Mouse (Mus musculus): ENCODE results near the gene Sik1. TPM values are rescaled to one million over a fixed set of nuclear protein-coding genes. Genes with fewer than 3 reads are reported as not detected.

The Sik1 gene
- total and polyA plus RNA-seq, 3 experiments = 17.1 to 56.9 (median 36.7) TPM

GRCm38 (mm10) chr17:31867061-31867460 is 11.5 kb upstream of the Sik1 start:
- DNase-seq (ENCODE audit: extremely low read depth) = no peak
- dilution Hi-C loops (cut with MboI; ENCODE audit: extremely low pct_ligation_motif_present, extremely low pct_unique_long_range_greater_than_20kb, low sequenced_read_pairs) = no loop called here
- H3K4me3 ChIP-seq (replicated peaks in 1 of 3; ENCODE audit: low read depth in 2 of 3, low read length in 2 of 3, poor library complexity in 1 of 3) = no peak overlapping the region
- H3K27ac ChIP-seq (ENCODE audit: insufficient read depth, low read depth) = no peak overlapping the region
- in situ Hi-C loops (cut with MboI; ENCODE audit: low pct_ligation_motif_present, low pct_unique_long_range_greater_than_20kb, low sequenced_read_pairs) = no loop called here
- H3K79me2 ChIP-seq (replicated peaks; ENCODE audit: control insufficient read depth, extremely low read depth, insufficient read depth, poor library complexity, severe bottlenecking) = no peaks in the 10 kb centered on the region
- H3K36me3 ChIP-seq (replicated peaks in 1 of 2; ENCODE audit: control insufficient read depth in 1 of 2, insufficient read depth in 1 of 2, low read length in 1 of 2) = no peaks in the 10 kb centered on the region
- H3K9ac ChIP-seq (ENCODE audit: insufficient read depth, low read depth) = no peak overlapping the region
- H3K4me1 ChIP-seq (ENCODE audit: control insufficient read depth in 1 of 2, insufficient read depth in 2 of 2) = peaks cover 38 to 44% of the 10 kb centered on the region in 2 experiments
- no peaks in the 10 kb centered on the region for H3K27me3 ChIP-seq (replicated peaks)
- no peak overlapping the region for H3K4me2 ChIP-seq (ENCODE audit: insufficient read depth, low read depth, poor library complexity, severe bottlenecking)
- no peaks in the 10 kb centered on the region for H3K9me3 ChIP-seq (replicated peaks; ENCODE audit: low read length)
- TF ChIP-seq MAZ (IDR thresholded peaks at IDR 0.05; ENCODE audit: low read depth, low read length) = no peak
- no peak for TF ChIP-seq MEF2A (IDR thresholded peaks at IDR 0.05; ENCODE audit: borderline replicate concordance, low read depth, low read length)
- TF ChIP-seq RCOR1 (conservative IDR thresholded peaks at IDR 0.05; ENCODE audit: low read depth, low read length) = no peak
- no peak for TF ChIP-seq TBP (conservative IDR thresholded peaks at IDR 0.05; ENCODE audit: low read depth, low read length)
- TF ChIP-seq EP300 (IDR thresholded peaks at IDR 0.05; ENCODE audit: low read length) = no peak
- TF ChIP-seq ZKSCAN1 (IDR thresholded peaks at IDR 0.05; ENCODE audit: borderline replicate concordance, low read depth, low read length) = no peak
- no peak for TF ChIP-seq SMC3 (IDR thresholded peaks at IDR 0.05; ENCODE audit: low read depth, low read length)
- TF ChIP-seq ZNF384 (IDR thresholded peaks at IDR 0.05; ENCODE audit: low read depth, low read length) = no peak
- TF ChIP-seq USF1 (IDR thresholded peaks at IDR 0.05; ENCODE audit: low read depth, low read length) = no peak
- no peak for TF ChIP-seq KAT2A (IDR thresholded peaks at IDR 0.05; ENCODE audit: insufficient replicate concordance, low read length)
- no peak for TF ChIP-seq UBTF (IDR thresholded peaks at IDR 0.05; ENCODE audit: low read depth, low read length)
- no peak for TF ChIP-seq POLR2AphosphoS2 (IDR thresholded peaks at IDR 0.05; ENCODE audit: low read depth, low read length)

- H3K4me3 ChIP-seq (replicated peaks in 1 of 3; ENCODE audit: low read depth in 2 of 3, low read length in 2 of 3, poor library complexity in 1 of 3) = no peak overlapping the region
- in situ Hi-C loops (cut with MboI; ENCODE audit: low pct_ligation_motif_present, low pct_unique_long_range_greater_than_20kb, low sequenced_read_pairs) = no loop called here
- dilution Hi-C loops (cut with MboI; ENCODE audit: extremely low pct_ligation_motif_present, extremely low pct_unique_long_range_greater_than_20kb, low sequenced_read_pairs) = no loop called here
Measured at GRCm38 (mm10) chr17:31865636-31866035, 10.0 kb upstream of the Sik1 start.

More at GRCm38 (mm10) chr17:31865636-31866035, 10.0 kb upstream of the Sik1 start:
- Histone ChIP-seq H3K9me3 (replicated peaks; ENCODE audit: low read length) (no peaks in the 10 kb centered on the region), H3K4me1 (ENCODE audit: control insufficient read depth in 1 of 2, insufficient read depth in 2 of 2) (peaks cover 35 to 47% of the 10 kb centered on the region in 2 experiments), H3K36me3 (replicated peaks in 1 of 2; ENCODE audit: control insufficient read depth in 1 of 2, insufficient read depth in 1 of 2, low read length in 1 of 2) (no peaks in the 10 kb centered on the region), H3K9ac (ENCODE audit: insufficient read depth, low read depth) (no peak overlapping the region), H3K79me2 (replicated peaks; ENCODE audit: control insufficient read depth, extremely low read depth, insufficient read depth, poor library complexity, severe bottlenecking) (no peaks in the 10 kb centered on the region), H3K27ac (ENCODE audit: insufficient read depth, low read depth) (no peak overlapping the region), H3K27me3 (replicated peaks) (no peaks in the 10 kb centered on the region), H3K4me2 (ENCODE audit: insufficient read depth, low read depth, poor library complexity, severe bottlenecking) (no peak overlapping the region)
- no peak for TF ChIP-seq RCOR1 (conservative IDR thresholded peaks at IDR 0.05; ENCODE audit: low read depth, low read length)
- no peak for TF ChIP-seq NRF1 (IDR thresholded peaks at IDR 0.05; ENCODE audit: low read depth, low read length)
- no peak for TF ChIP-seq CHD1 (IDR thresholded peaks at IDR 0.05; ENCODE audit: low read depth, low read length)
- TF ChIP-seq USF2 (conservative IDR thresholded peaks at IDR 0.05; ENCODE audit: low read depth, low read length) = no peak
- no peak for TF ChIP-seq JUND (conservative IDR thresholded peaks at IDR 0.05; ENCODE audit: low read depth, low read length)
- TF ChIP-seq MAZ (IDR thresholded peaks at IDR 0.05; ENCODE audit: low read depth, low read length) = no peak
- no peak for TF ChIP-seq ETS1 (conservative IDR thresholded peaks at IDR 0.05; ENCODE audit: low read depth, low read length)
- TF ChIP-seq MXI1 (IDR thresholded peaks at IDR 0.05; ENCODE audit: low read depth, low read length) = no peak
- no peak for TF ChIP-seq TCF12 (IDR thresholded peaks at IDR 0.05; ENCODE audit: low read depth, low read length)
- no peak for TF ChIP-seq NELFE (IDR thresholded peaks at IDR 0.05; ENCODE audit: low read depth, low read length)
- no peak for TF ChIP-seq EP300 (IDR thresholded peaks at IDR 0.05; ENCODE audit: low read length)
- no peak for TF ChIP-seq USF1 (IDR thresholded peaks at IDR 0.05; ENCODE audit: low read depth, low read length)
- no peak for DNase-seq (ENCODE audit: extremely low read depth)

Data from CH12.LX (cell line).